Mouse (Mus musculus) midbrain, embryonic 12.5 days (tissue): ENCODE results near the gene Sebox. TPM values are rescaled to one million over a fixed set of nuclear protein-coding genes. Genes with fewer than 3 reads are reported as not detected.

Source experiments
- ATAC-seq: fragments of 200-750 bp; cut with Nextera tagmentation; 2 replicates; pipeline ENCODE4 v1.8.0; 2017; ENCODE audit warnings: low read depth, moderate TSS enrichment, moderate library complexity; ENCODE audit not compliant: low FRiP score
- H3K27ac ChIP-seq: fragments of 300-500 bp; sonication (generic); replicated peaks from 2 replicates; pipeline ENCODE4 v1.5.1; 2016; ENCODE audit warnings: mild to moderate bottlenecking
- H3K27me3 ChIP-seq: fragments of 300-500 bp; sonication (generic); 2 replicates; pipeline ENCODE4 v1.6.1; 2016; ENCODE audit warnings: mild to moderate bottlenecking
- H3K36me3 ChIP-seq: fragments of 300-500 bp; sonication (generic); 2 replicates; pipeline ENCODE4 v1.6.1; 2016
- H3K4me1 ChIP-seq: fragments of 300-500 bp; sonication (generic); 2 replicates; pipeline ENCODE4 v1.6.1; 2016
- H3K4me2 ChIP-seq: fragments of 300-500 bp; sonication (generic); replicated peaks from 2 replicates; pipeline ENCODE4 v1.6.1; 2016; ENCODE audit warnings: mild to moderate bottlenecking, moderate library complexity
- H3K4me3 ChIP-seq: fragments of 300-500 bp; sonication (generic); 2 replicates; pipeline ENCODE4 v1.5.1; 2016; ENCODE audit warnings: mild to moderate bottlenecking
- H3K9ac ChIP-seq: fragments of 300-500 bp; sonication (generic); replicated peaks from 2 replicates; pipeline ENCODE4 v1.6.1; 2016; ENCODE audit warnings: mild to moderate bottlenecking, moderate library complexity
- H3K9me3 ChIP-seq: fragments of 300-500 bp; sonication (generic); 2 replicates; pipeline ENCODE4 v1.6.1; 2016; ENCODE audit warnings: mild to moderate bottlenecking
- WGBS: fragments of 180-500 bp; shearing (Covaris S2); methylation state at CpG from one replicate; pipeline ENCODE4 v1.1.7; 2016; 5-methylcytosine and 5-hydroxymethylcytosine counted together
- polyA plus RNA-seq: library from polyadenylated mRNA; unstranded; fragments of >200 nt; fragmentation: Nextera tagmentation; extraction: Ambion mirVana; gene quantifications from 2 replicates; pipeline ENCODE4 v1.2.1, GENCODE M21; 2016

The Sebox gene
- polyA plus RNA-seq, 1 experiment from 2014 or later, result not detected

DNA sequence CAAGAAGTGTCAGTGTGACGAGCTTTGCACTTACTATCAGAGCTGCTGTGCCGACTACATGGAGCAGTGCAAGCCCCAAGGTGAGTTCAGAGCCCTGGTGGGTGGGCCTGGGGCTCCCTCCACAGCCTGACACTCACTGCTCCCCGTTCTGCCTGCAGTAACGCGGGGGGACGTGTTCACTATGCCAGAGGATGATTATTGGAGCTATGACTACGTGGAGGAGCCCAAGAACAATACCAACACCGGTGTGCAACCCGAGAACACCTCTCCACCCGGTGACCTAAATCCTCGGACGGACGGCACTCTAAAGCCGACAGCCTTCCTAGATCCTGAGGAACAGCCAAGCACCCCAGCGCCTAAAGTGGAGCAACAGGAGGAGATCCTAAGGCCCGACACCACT lies 3.7 kb upstream of the Sebox start:
- Histone ChIP-seq H3K4me2 (peak overlapping the region; percentile 10; the same call in 1 of the 2 replicates), H3K9me3 (no peaks in the 10 kb centered on the region), H3K27me3 (peaks cover 43% of the 10 kb centered on the region), H3K4me1 (peaks cover 27% of the 10 kb centered on the region), H3K4me3 (no peak overlapping the region), H3K27ac (no peak overlapping the region), H3K9ac (no peak overlapping the region), H3K36me3 (no peaks in the 10 kb centered on the region)
- 41% methylated on average over 16 of the region's 16 CpGs for WGBS
- no peak for ATAC-seq

DNA sequence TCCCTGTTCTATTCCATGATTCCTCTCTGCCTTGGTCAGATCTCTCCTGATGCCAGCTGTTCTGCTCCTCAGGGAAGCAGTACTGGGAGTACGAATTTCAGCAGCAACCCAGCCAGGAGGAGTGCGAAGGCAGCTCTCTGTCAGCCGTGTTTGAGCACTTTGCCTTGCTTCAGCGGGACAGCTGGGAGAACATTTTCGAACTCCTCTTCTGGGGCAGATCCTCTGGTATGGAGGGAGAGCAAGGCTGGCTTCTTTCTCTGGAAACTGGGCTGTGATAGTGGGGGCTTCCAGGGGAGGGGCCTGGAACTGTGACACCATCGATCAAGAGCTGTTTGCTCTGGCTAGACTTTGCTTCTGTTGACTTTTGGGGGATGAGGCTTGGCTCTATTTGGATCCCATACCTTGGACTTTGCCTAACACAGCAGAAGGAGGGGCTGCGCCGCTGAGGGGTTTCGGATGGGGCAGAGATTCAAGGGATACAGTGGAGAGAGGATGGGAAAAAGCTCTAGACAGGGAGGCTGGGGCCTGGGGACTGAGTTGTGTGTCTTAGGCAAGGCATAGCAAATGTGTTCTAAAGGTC lies 2.5 kb upstream of the Sebox start:
- WGBS, result 76% methylated on average over 9 of the region's 9 CpGs
- Histone ChIP-seq H3K9me3 (no peaks in the 10 kb centered on the region), H3K36me3 (no peaks in the 10 kb centered on the region), H3K4me1 (peaks cover 25% of the 10 kb centered on the region), H3K27me3 (peaks cover 34% of the 10 kb centered on the region; the same call in 1 of the 2 replicates), H3K9ac (no peak overlapping the region), H3K4me2 (0 out of 2 replicates have a peak overlapping the region, but pooled peaks have one; percentile 0), H3K4me3 (no peak overlapping the region), H3K27ac (no peak overlapping the region)
- no peak for ATAC-seq

DNA sequence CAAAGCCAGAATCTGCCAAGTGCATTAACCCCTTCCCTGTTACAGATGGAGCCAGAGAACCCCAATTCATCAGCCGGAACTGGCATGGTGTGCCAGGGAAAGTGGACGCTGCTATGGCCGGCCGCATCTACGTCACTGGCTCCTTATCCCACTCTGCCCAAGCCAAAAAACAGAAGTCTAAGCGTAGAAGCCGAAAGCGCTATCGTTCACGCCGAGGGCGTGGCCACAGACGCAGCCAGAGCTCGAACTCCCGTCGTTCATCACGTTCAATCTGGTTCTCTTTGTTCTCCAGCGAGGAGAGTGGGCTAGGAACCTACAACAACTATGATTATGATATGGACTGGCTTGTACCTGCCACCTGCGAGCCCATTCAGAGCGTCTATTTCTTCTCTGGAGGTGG lies 1.7 kb upstream of the Sebox start:
- H3K4me2 ChIP-seq, result no peak overlapping the region
- ATAC-seq, result no peak
- H3K27ac ChIP-seq, result no peak overlapping the region
- H3K9me3 ChIP-seq, result no peaks in the 10 kb centered on the region
- no peak overlapping the region for H3K9ac ChIP-seq
- H3K4me3 ChIP-seq, result no peak overlapping the region
- H3K36me3 ChIP-seq, result peaks cover 7% of the 10 kb centered on the region
- peaks cover 17% of the 10 kb centered on the region for H3K4me1 ChIP-seq
- 76% methylated on average over 20 of the region's 20 CpGs for whole genome bisulfite sequencing
- peaks cover 29% of the 10 kb centered on the region; the same call in 1 of the 2 replicates for H3K27me3 ChIP-seq

DNA sequence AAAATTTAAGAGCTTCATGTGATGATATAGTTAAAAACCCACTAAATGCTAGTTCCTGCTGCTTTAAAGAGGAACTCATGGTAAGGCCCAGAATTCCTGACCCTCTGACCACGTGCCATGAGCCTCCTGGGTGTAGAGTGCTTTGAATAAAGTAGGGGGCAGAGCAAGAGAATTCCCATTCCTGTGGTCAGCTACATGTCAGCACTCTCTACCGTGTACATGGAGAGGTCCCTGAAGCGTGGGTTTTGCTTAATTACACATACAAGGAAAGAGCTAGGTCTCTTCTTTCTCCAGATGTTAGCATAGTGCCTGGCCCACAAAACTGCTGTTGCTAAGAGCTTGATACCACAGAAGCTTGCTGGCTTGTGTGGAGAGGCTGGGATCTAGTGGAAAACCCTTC lies 2.2 kb downstream of the Sebox start:
- no peaks in the 10 kb centered on the region for H3K4me1 ChIP-seq
- no peak overlapping the region for H3K9ac ChIP-seq
- WGBS, result 77% methylated on average over 3 of the region's 3 CpGs
- H3K4me3 ChIP-seq, result no peak overlapping the region
- H3K27me3 ChIP-seq, result peaks cover 10% of the 10 kb centered on the region; the same call in 1 of the 2 replicates
- H3K36me3 ChIP-seq, result peaks cover 33% of the 10 kb centered on the region
- no peak overlapping the region for H3K4me2 ChIP-seq
- no peaks in the 10 kb centered on the region for H3K9me3 ChIP-seq
- no peak overlapping the region for H3K27ac ChIP-seq
- no peak for ATAC-seq

DNA sequence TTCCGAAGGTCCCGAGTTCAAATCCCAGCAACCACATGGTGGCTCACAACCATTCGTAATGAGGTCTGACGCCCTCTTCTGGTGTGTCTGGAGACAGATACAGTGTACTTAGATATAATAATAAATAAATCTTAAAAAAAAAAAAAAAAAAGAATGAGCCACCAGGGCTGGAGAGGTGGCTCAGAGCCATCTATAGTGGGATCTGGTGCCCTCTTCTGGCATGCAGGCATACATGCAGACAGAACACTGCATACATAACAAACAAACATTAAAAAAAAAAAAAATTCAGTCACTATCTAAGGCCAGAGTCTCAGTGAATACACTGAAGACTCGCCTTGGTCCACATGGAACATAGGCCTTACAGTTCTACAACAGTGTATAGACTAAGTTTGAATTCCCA lies 5.9 kb downstream of the Sebox start:
- Histone ChIP-seq H3K27me3 (no peaks in the 10 kb centered on the region), H3K4me2 (no peak overlapping the region), H3K9ac (no peak overlapping the region), H3K4me1 (peaks cover 18% of the 10 kb centered on the region), H3K27ac (no peak overlapping the region), H3K9me3 (no peaks in the 10 kb centered on the region), H3K4me3 (no peak overlapping the region), H3K36me3 (peaks cover 38% of the 10 kb centered on the region)
- WGBS, result 84% methylated on average over 5 of the region's 5 CpGs
- ATAC-seq, result no peak

DNA sequence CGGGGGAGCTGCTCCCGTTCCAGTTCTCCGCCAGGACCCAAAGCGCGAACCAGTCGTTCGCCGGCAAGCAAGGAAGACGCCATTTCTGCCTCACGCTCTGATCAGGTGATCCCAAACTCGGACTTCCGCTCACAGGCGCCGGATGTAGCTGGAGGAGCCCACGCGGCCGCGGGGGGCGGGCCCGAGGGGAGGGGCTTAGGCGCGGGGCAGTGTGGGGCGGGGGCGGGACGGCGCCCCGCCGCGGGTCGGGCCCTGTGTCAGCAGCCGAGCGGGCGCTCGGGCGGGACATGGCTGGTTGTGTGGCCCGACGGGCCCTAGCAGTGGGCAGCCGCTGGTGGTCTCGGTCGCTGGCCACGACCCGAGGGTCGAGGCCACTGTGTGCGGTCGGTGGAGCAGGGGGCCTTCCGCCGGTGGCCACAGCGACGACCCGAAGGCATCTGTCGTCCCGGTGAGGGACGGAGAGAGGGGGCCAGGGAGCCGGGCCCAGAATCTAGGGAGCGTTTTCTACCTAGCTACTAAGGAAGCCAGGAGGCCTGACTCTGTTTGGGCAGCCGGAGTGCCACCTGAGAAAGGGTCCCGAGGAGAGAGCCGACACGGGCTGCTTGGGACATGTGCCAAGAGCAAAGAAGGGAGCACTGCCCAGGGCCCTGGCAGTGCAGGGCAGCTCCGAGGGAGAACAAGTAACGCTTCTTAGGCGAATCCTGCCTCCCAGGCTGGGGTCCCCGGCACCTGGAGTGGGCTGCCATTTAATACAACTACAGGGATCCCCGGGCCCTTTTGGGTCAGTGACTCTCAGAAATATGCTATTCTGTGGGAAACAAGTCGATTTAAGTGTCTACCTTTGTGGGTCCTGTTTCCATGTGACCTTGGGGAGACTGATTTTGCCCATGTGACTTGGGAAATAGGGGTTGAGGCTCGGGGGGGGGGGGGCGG lies 9.0 kb downstream of the Sebox start, which contains the start of the genes Tmem199 and Poldip2:
TSS of gene Tmem199 (minus strand) at position 148 of the 933 bp plus-strand sequence.
TSS of gene Poldip2 (plus strand) at position 169 of the 933 bp plus-strand sequence.
- Histone ChIP-seq H3K27me3 (no peaks in the 10 kb centered on the region), H3K36me3 (peaks cover 48% of the 10 kb centered on the region), H3K9ac (peak within 1 kb of the TSS; percentile 86), H3K4me1 (peaks cover 18% of the 10 kb centered on the region), H3K4me3 (peak within 1 kb of the TSS; percentile 83), H3K9me3 (no peaks in the 10 kb centered on the region), H3K27ac (peak within 1 kb of the TSS; percentile 79), H3K4me2 (peak within 1 kb of the TSS; percentile 77)
- WGBS, result under 1% methylated on average over 67 of the region's 67 CpGs
- ATAC-seq, result peak; percentile 94

DNA sequence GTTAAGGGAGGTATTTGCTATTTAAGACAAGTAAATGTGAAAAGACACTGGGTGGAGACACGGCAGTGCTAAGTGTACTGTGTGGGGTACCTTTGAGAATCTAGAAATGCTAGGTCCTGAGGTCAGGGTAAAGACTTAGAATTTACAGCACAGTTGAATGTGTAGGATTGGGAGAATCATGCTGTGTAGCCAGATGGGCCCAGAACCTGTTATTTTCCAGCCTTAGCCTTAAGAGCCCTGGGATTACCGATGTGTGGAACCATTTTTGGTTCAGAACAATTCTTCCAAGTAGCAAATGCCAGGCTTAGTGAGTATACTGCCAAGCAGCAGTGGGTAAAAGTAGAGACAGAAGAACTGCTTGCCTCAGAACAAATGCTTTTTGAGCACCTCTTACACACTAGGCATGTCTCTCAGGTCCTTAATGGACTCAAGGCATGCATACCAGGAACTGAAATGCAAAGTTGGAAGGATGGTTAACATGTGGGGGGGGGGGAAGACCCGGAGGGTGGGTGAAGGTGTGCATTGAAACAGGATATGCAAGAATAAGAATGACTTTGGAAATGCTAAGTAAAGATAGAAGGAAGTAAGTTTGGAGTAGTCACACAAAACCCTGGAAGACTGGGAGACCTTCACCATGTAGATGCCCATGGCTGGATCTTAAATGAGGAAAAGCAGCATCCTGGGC lies 10.0 kb downstream of the Sebox start:
- 78% methylated on average over 3 of the region's 3 CpGs for WGBS
- Histone ChIP-seq H3K27me3 (no peaks in the 10 kb centered on the region), H3K4me2 (peak overlapping the region; percentile 77), H3K27ac (no peak overlapping the region), H3K9ac (peak overlapping the region; percentile 86), H3K4me1 (peaks cover 18% of the 10 kb centered on the region), H3K36me3 (peaks cover 48% of the 10 kb centered on the region), H3K4me3 (peak overlapping the region; percentile 83), H3K9me3 (no peaks in the 10 kb centered on the region)
- no peak for ATAC-seq

DNA sequence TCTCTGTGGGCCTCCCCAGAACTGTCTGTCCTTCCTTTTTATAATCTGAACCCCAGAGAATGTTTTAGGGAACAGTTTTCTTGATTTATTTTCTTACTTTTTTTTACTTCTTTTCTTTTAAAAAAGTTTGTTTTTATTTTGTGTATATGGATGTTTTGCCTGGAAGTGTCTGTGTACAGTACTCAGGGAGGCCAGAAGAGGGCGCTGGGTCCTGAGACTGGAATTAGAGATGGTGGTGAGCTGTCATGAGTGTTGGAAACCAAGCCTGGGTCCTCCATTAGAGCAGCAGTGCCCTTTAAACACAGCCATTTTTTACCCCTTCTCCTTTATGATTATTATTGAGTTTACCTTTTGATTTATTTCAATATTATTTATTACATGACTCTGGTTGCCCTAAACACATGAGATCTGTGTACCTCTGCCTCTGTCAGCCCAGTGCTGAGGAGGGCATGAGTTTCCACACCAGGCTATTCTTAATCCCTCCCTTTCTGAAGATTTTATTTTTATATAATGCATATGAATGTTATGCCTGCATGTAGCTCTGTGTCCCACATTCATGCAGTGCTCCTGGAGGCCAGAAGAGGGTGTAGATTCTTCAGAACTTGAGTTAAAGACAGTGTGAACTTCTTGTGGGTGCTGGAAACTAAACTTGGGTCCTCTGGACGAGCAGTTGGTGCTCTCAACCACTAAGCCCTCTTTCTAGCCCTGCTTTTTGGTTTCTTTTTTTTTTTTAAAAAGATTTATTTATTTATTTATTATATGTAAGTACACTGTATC lies 12.5 kb downstream of the Sebox start:
- no peak overlapping the region for H3K4me3 ChIP-seq
- no peak for ATAC-seq
- H3K27ac ChIP-seq, result no peak overlapping the region
- 67% methylated on average over 2 of the region's 2 CpGs for WGBS
- no peak overlapping the region for H3K9ac ChIP-seq
- no peaks in the 10 kb centered on the region for H3K27me3 ChIP-seq
- no peaks in the 10 kb centered on the region for H3K9me3 ChIP-seq
- H3K4me1 ChIP-seq, result peaks cover 18% of the 10 kb centered on the region
- H3K36me3 ChIP-seq, result peaks cover 61% of the 10 kb centered on the region
- H3K4me2 ChIP-seq, result no peak overlapping the region

DNA sequence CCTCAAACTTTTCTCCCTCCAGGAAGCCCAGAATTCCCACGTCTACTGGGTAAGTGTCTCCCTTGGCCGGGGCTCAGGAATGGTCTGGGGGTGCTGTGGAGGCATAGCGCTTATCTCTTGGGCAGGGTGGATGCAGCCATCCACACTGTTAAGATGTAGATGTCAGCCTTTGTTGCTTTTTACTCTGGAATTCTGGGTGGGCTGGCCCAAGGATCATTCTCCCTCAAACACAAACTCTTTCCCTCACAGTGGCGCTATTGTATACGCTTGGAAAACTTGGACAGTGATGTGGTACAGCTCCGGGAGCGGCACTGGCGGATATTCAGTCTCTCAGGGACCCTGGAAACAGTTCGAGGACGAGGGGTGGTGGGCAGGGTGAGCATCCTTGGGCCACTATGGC lies 15.7 kb downstream of the Sebox start:
- H3K4me1 ChIP-seq, result peaks cover under 1% of the 10 kb centered on the region; the same call in 1 of the 2 replicates

DNA sequence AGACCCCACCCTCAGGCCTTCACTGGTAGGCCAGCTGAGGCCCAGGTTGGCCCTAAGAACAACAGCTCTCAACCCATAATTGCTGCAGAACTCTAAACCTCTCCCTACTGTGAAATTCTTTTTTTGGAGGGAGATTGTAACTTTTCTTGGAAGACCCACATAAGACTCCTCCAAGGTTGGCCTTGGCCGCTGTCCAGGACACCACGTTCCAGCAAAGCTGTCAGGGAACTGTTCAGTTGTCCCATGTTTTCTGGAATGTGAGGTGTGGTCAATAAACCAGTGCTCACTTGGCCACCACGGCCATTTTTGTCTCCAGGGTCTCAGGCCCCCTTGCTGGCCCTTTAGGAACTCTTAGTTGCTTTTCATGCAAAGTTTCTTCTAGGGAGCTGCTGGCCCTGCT lies 18.6 kb downstream of the Sebox start:
- Histone ChIP-seq H3K36me3 (peaks cover 92% of the 10 kb centered on the region), H3K4me1 (no peaks in the 10 kb centered on the region), H3K27me3 (no peaks in the 10 kb centered on the region), H3K9me3 (no peaks in the 10 kb centered on the region), H3K4me2 (no peak overlapping the region), H3K4me3 (no peak overlapping the region), H3K27ac (no peak overlapping the region), H3K9ac (no peak overlapping the region)
- WGBS, result 98% methylated on average over 3 of the region's 3 CpGs
- no peak for ATAC-seq

More for the DNA sequence above, 15.7 kb downstream of the Sebox start:
- no peak for ATAC-seq
- WGBS, result 91% methylated on average over 10 of the region's 10 CpGs
- H3K9ac ChIP-seq, result no peak overlapping the region
- no peak overlapping the region for H3K4me2 ChIP-seq
- H3K4me3 ChIP-seq, result no peak overlapping the region
- peaks cover 90% of the 10 kb centered on the region for H3K36me3 ChIP-seq
- no peaks in the 10 kb centered on the region for H3K9me3 ChIP-seq
- no peak overlapping the region for H3K27ac ChIP-seq
- H3K27me3 ChIP-seq, result no peaks in the 10 kb centered on the region

DNA sequence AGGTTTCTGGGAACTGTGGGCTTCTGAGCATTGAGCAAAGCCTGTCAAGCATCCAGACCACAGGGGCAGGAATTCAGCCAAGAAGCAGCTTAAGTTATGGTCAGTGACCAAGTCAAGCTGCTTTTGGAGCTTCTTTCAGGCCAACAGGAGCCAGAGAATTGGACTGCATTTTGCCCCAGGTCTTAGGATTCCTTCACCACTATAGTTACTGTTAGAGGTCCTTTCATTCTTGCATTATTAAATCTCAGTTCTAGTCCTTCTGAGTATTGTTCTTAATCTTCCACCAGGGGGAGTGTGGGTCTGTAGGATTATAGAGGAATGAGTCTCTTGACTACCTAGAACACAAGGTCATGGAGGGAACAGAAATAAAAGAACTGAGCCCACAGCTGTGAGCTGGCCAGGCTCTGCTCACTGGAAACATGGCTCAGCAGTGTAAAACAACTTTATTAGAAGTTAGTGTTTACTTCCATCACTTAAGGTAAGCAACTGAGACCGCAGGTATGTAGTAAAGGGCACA lies 19.3 kb downstream of the Sebox start:
- Histone ChIP-seq H3K27ac (no peak overlapping the region), H3K27me3 (no peaks in the 10 kb centered on the region), H3K9me3 (no peaks in the 10 kb centered on the region), H3K36me3 (peaks cover 96% of the 10 kb centered on the region), H3K4me1 (no peaks in the 10 kb centered on the region), H3K4me2 (no peak overlapping the region), H3K4me3 (no peak overlapping the region), H3K9ac (no peak overlapping the region)
- ATAC-seq, result no peak
- WGBS, result 88% methylated on average over 1 of the region's 1 CpGs
